Mouse (Mus musculus): ENCODE measurements around the gene Psma5. TPM values are rescaled to one million over a fixed set of nuclear protein-coding genes. Genes with fewer than 3 reads are reported as not detected.

Gene Psma5
- polyA plus RNA-seq, 1 experiment from 2014 or later = 303 TPM

DNA sequence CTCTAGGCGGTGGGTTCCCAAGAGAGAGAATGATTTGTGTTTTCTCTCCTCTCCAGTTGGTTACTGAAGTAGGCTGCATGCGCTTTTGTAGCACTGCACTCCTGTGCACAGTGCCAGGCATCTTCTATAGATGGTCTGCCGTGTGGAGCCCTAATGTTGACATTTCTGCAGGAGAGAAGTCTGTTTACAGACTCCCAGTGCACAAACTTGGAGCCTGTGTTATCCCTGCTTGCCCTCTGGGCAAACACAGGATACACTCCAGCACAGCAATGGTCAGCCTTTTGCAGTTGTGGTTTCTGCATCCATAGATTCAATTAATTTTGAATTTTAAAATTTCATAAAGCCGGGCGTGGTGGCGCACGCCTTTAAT is 40.3 kb downstream of the Psma5 start:
- Histone ChIP-seq H3K27ac (replicated peaks; ENCODE audit: low read depth, low read length) (0 out of 2 replicates have a peak overlapping the region, but pooled peaks have one; percentile 61), H3K4me1 (ENCODE audit: control insufficient read depth, insufficient read depth, low read length) (peaks cover 21% of the 10 kb centered on the region), H3K36me3 (ENCODE audit: control insufficient read depth, insufficient read depth, low read length) (no peaks in the 10 kb centered on the region), H3K9me3 (ENCODE audit: control insufficient read depth, low read length) (no peaks in the 10 kb centered on the region), H3K4me3 (ENCODE audit: low read depth, low read length) (no peak overlapping the region), H3K27me3 (replicated peaks; ENCODE audit: control insufficient read depth, insufficient read depth, low read length) (no peaks in the 10 kb centered on the region), H3K4me2 (ENCODE audit: low read depth, low read length) (0 out of 2 replicates have a peak overlapping the region, but pooled peaks have one; percentile 47), H3K9ac (ENCODE audit: low read depth, low read length) (no peak overlapping the region)
- ATAC-seq (ENCODE audit: low read depth) (no peak), DNase-seq (ENCODE audit: low spot score) (no peak)
- WGBS = 66% methylated on average over 7 of the region's 7 CpGs

DNA sequence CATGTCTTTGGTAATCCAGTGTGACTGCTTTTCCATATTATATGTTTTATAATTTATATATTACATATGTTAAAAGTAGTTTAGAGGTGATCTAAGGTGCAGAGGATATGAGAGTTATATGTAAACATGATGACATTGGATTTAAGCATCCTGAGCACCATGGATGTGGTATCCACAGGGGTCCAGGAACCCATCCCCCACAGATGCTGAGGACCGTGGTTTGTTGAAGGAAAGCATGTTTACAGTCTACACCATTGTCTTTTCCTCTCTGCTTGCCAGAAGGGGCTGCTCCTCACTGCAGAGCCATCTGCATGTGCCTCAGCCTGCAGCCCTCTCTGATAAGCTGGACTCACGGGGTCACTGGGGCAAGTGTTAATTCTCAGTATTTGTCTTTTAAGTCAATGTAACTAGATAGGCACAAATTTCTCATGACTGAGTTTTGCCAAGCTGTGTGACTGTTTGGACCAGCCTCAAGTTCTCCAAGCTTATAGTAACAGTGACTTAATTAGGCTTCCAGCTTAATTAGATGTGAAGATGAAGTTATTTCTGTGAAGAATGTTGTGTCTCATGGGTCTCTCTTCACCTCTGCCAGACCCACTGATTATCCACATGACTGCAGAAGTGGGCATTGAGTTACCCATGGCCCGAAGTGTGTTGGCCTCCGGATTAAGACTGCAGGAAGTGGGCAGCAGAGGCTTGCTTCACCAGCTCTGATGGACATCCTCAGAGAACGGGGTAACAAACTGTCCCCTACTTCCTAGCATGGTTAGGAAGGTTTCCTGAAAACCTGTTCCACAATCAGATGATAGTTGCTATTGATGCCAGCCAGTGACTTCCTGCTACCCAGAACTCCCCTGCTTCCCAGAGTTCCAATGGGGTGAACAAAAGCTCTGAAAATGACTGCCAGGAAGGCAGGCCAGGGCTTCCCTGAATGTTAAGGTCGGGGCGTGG is 41.2 kb downstream of the Psma5 start:
- no peaks in the 10 kb centered on the region for H3K36me3 ChIP-seq (ENCODE audit: control insufficient read depth, insufficient read depth, low read length)
- H3K27me3 ChIP-seq (replicated peaks; ENCODE audit: control insufficient read depth, insufficient read depth, low read length) = no peaks in the 10 kb centered on the region
- no peak for ATAC-seq (ENCODE audit: low read depth)
- peaks cover 21% of the 10 kb centered on the region for H3K4me1 ChIP-seq (ENCODE audit: control insufficient read depth, insufficient read depth, low read length)
- DNase-seq (ENCODE audit: low spot score) = no peak
- no peak overlapping the region for H3K4me2 ChIP-seq (ENCODE audit: low read depth, low read length)
- no peak overlapping the region for H3K4me3 ChIP-seq (ENCODE audit: low read depth, low read length)
- no peaks in the 10 kb centered on the region for H3K9me3 ChIP-seq (ENCODE audit: control insufficient read depth, low read length)
- no peak overlapping the region for H3K27ac ChIP-seq (replicated peaks; ENCODE audit: low read depth, low read length)
- no peak overlapping the region for H3K9ac ChIP-seq (ENCODE audit: low read depth, low read length)
- WGBS = 67% methylated on average over 7 of the region's 7 CpGs

DNA sequence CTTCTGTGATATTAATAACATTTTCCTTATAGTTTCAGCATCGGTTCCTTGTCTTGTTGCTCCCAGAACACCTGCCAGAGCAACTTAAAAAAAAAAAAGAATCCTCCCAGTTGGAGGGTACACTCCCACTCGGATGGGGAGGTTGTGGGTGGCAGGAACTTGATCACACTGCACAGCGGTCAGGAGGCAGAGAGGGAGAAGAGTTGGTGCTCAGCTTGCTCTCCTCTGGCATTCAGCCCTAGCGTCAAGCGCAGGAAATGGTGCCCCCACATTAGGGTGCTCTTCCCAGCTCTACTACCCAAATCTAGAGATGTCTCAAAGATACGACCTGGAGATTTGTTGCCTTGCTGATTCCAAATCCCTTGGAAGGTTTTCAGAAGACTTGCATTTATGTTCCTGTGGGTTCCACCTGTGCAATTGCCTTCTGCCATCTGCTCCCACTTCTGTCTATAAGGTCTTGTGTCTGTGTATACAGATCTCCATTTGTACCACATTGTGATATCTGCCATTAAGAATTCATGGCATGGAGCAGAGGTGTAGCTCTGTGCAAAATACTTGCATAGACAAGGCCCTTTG is 43.8 kb downstream of the Psma5 start:
- 78% methylated on average over 6 of the region's 6 CpGs for WGBS
- Histone ChIP-seq H3K27ac (replicated peaks; ENCODE audit: low read depth, low read length) (no peak overlapping the region), H3K27me3 (replicated peaks; ENCODE audit: control insufficient read depth, insufficient read depth, low read length) (no peaks in the 10 kb centered on the region), H3K9ac (ENCODE audit: low read depth, low read length) (no peak overlapping the region), H3K4me2 (ENCODE audit: low read depth, low read length) (no peak overlapping the region), H3K4me1 (ENCODE audit: control insufficient read depth, insufficient read depth, low read length) (peaks cover 21% of the 10 kb centered on the region), H3K9me3 (ENCODE audit: control insufficient read depth, low read length) (no peaks in the 10 kb centered on the region), H3K36me3 (ENCODE audit: control insufficient read depth, insufficient read depth, low read length) (no peaks in the 10 kb centered on the region), H3K4me3 (ENCODE audit: low read depth, low read length) (no peak overlapping the region)
- no peak for ATAC-seq (ENCODE audit: low read depth)
- no peak for DNase-seq (ENCODE audit: low spot score)

DNA sequence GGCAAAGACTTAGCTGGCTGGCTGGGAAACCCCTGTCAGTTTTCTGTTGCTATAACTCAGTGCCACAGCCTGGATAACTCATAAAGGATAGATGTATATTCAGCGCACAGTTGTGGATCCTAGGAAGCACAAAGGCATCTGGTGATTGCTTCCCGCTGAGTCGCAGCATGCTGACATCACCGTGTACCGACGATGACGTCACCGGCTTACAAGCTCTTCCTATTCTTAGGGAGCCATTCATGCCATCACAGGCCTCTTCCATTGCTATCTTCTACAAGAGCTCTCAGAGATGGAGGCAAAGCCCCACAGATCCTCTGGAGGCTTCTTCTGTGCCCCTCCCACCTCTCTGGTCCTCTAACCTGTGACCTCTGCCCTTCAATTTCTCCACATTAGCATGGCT is 47.0 kb downstream of the Psma5 start:
- 90% methylated on average over 8 of the region's 8 CpGs for WGBS

DNA sequence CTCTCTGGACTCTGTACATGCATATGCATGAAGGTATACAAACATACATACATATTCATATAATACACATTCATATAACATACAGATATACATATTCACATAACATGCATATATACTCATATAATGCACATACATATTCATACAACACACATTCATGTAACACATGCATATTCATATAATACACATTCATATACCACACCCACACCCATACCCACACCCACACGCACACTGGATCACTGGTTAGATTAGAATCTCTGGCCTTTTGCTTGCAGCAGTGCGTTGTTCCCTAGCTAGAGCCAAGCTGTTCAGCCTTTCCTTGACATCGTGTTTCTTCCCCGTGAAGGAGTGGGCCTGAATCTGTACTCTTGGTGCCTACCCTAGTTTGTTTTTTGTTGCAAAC is 48.0 kb downstream of the Psma5 start:
- DNase-seq (ENCODE audit: low spot score) = no peak
- no peak overlapping the region for H3K4me3 ChIP-seq (ENCODE audit: low read depth, low read length)
- no peak for ATAC-seq (ENCODE audit: low read depth)
- H3K9ac ChIP-seq (ENCODE audit: low read depth, low read length) = no peak overlapping the region
- WGBS = 78% methylated on average over 4 of the region's 4 CpGs
- H3K4me1 ChIP-seq (ENCODE audit: control insufficient read depth, insufficient read depth, low read length) = peaks cover 6% of the 10 kb centered on the region; the same call in 1 of the 2 replicates
- H3K4me2 ChIP-seq (ENCODE audit: low read depth, low read length) = no peak overlapping the region
- H3K36me3 ChIP-seq (ENCODE audit: control insufficient read depth, insufficient read depth, low read length) = no peaks in the 10 kb centered on the region
- no peaks in the 10 kb centered on the region for H3K27me3 ChIP-seq (replicated peaks; ENCODE audit: control insufficient read depth, insufficient read depth, low read length)
- no peaks in the 10 kb centered on the region for H3K9me3 ChIP-seq (ENCODE audit: control insufficient read depth, low read length)
- H3K27ac ChIP-seq (replicated peaks; ENCODE audit: low read depth, low read length) = no peak overlapping the region

More for the DNA sequence above, 47.0 kb downstream of the Psma5 start:
- Histone ChIP-seq H3K4me3 (ENCODE audit: low read depth, low read length) (no peak overlapping the region), H3K27me3 (replicated peaks; ENCODE audit: control insufficient read depth, insufficient read depth, low read length) (no peaks in the 10 kb centered on the region), H3K9ac (ENCODE audit: low read depth, low read length) (no peak overlapping the region), H3K4me1 (ENCODE audit: control insufficient read depth, insufficient read depth, low read length) (peaks cover 6% of the 10 kb centered on the region; the same call in 1 of the 2 replicates), H3K9me3 (ENCODE audit: control insufficient read depth, low read length) (no peaks in the 10 kb centered on the region), H3K36me3 (ENCODE audit: control insufficient read depth, insufficient read depth, low read length) (no peaks in the 10 kb centered on the region), H3K27ac (replicated peaks; ENCODE audit: low read depth, low read length) (no peak overlapping the region), H3K4me2 (ENCODE audit: low read depth, low read length) (no peak overlapping the region)
- ATAC-seq (ENCODE audit: low read depth) (no peak), DNase-seq (ENCODE audit: low spot score) (no peak)

DNA sequence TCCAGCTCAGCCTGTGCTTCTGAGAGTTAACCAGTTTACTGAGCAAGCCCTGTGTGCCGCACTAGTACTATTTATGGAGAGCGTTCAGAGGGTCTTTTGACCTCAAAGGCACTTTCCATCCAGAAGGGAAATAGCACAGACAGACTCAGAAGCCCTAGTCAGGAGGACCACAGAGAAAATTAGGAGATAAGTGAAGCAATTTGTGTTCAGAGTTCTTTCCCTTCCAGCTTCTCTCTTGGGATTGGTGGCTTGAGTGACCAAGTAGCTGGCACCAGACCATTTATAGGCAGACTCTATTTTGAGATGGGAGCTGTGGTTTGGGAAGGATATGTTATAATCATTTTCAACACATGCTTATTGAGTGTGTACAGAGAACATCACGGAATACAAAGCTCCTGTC is 49.7 kb downstream of the Psma5 start:
- ATAC-seq (ENCODE audit: low read depth) (peak; percentile 65; the same call in 1 of the 2 replicates), DNase-seq (ENCODE audit: low spot score) (peak; percentile 66)
- Histone ChIP-seq H3K27me3 (replicated peaks; ENCODE audit: control insufficient read depth, insufficient read depth, low read length) (no peaks in the 10 kb centered on the region), H3K4me1 (ENCODE audit: control insufficient read depth, insufficient read depth, low read length) (peaks cover 6% of the 10 kb centered on the region; the same call in 1 of the 2 replicates), H3K9me3 (ENCODE audit: control insufficient read depth, low read length) (no peaks in the 10 kb centered on the region), H3K36me3 (ENCODE audit: control insufficient read depth, insufficient read depth, low read length) (0 out of 2 replicates have a peak, but pooled peaks cover 10% of the 10 kb centered on the region), H3K9ac (ENCODE audit: low read depth, low read length) (no peak overlapping the region), H3K4me3 (ENCODE audit: low read depth, low read length) (no peak overlapping the region), H3K27ac (replicated peaks; ENCODE audit: low read depth, low read length) (peak overlapping the region; percentile 61), H3K4me2 (ENCODE audit: low read depth, low read length) (no peak overlapping the region)
- WGBS = 43% methylated on average over 3 of the region's 3 CpGs

DNA sequence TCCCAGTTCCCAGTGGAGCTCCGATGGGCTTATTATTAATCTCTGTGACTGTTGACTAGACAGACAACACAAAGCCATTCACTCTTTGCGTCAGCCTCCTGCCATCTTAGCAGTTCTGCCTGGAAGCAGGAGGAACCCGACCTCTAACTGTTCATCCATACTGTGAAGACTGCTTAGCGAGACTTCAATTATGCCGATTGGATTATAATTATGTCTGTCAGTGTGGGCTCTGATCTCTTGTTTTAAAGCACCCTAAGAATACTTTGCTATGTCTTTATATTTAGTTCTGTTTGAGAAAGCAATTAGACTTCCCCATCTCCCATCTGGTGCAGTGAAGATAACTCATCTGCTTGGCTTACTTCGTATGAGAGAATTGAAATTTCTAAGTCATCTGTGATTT is 50.8 kb downstream of the Psma5 start:
- H3K4me1 ChIP-seq (ENCODE audit: control insufficient read depth, insufficient read depth, low read length) = peaks cover 6% of the 10 kb centered on the region; the same call in 1 of the 2 replicates
- WGBS = 73% methylated on average over 6 of the region's 6 CpGs

DNA sequence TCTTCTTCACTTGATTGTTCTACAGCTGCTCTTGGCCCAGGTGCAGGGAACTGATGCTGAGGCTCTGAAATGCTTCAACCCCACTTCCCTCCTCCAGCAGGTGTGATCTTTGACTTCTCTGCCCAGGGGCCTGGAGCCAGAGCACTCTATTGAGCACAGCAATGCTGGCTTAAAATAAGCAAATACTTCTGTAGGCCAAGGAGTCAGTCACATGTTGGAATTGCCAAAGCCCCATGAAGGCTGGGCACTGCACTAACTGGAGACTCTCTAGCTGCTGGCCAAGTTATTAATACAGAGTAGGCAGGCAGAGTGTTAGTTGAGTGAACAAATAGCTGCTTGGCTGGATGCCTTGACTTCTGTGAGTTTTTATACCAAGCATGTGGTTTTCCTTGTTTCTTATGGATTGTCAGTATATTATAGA is 54.2 kb downstream of the Psma5 start:
- H3K27me3 ChIP-seq (replicated peaks; ENCODE audit: control insufficient read depth, insufficient read depth, low read length) = no peaks in the 10 kb centered on the region
- no peak for ATAC-seq (ENCODE audit: low read depth)
- H3K4me1 ChIP-seq (ENCODE audit: control insufficient read depth, insufficient read depth, low read length) = peaks cover 4% of the 10 kb centered on the region; the same call in 1 of the 2 replicates
- no peak overlapping the region for H3K27ac ChIP-seq (replicated peaks; ENCODE audit: low read depth, low read length)
- DNase-seq (ENCODE audit: low spot score) = no peak
- H3K9ac ChIP-seq (ENCODE audit: low read depth, low read length) = no peak overlapping the region
- no peak overlapping the region for H3K4me2 ChIP-seq (ENCODE audit: low read depth, low read length)
- no peak overlapping the region for H3K4me3 ChIP-seq (ENCODE audit: low read depth, low read length)
- H3K9me3 ChIP-seq (ENCODE audit: control insufficient read depth, low read length) = no peaks in the 10 kb centered on the region
- 0 out of 2 replicates have a peak, but pooled peaks cover 10% of the 10 kb centered on the region for H3K36me3 ChIP-seq (ENCODE audit: control insufficient read depth, insufficient read depth, low read length)

More for the DNA sequence above, 50.8 kb downstream of the Psma5 start:
- H3K27ac ChIP-seq (replicated peaks; ENCODE audit: low read depth, low read length) = no peak overlapping the region
- no peak overlapping the region for H3K4me3 ChIP-seq (ENCODE audit: low read depth, low read length)
- ATAC-seq (ENCODE audit: low read depth) = no peak
- H3K27me3 ChIP-seq (replicated peaks; ENCODE audit: control insufficient read depth, insufficient read depth, low read length) = no peaks in the 10 kb centered on the region
- H3K9ac ChIP-seq (ENCODE audit: low read depth, low read length) = no peak overlapping the region
- 0 out of 2 replicates have a peak, but pooled peaks cover 10% of the 10 kb centered on the region for H3K36me3 ChIP-seq (ENCODE audit: control insufficient read depth, insufficient read depth, low read length)
- H3K9me3 ChIP-seq (ENCODE audit: control insufficient read depth, low read length) = no peaks in the 10 kb centered on the region
- DNase-seq (ENCODE audit: low spot score) = no peak
- no peak overlapping the region for H3K4me2 ChIP-seq (ENCODE audit: low read depth, low read length)

All from embryonic facial prominence, embryonic 14.5 days (tissue).